Mouse (Mus musculus): ENCODE measurements around the gene Tigd3. TPM values are rescaled to one million over a fixed set of nuclear protein-coding genes. Genes with fewer than 3 reads are reported as not detected.

The Tigd3 gene
- total RNA-seq, 1 experiment: 2.1 TPM

GRCm38 (mm10) chr19:5892262-5892661 is 1.7 kb downstream of the Tigd3 start:
- H3K27ac ChIP-seq (ENCODE audit: insufficient read depth, low read depth, low read length, poor library complexity, severe bottlenecking): no peak overlapping the region
- no peak overlapping the region for H3K4me3 ChIP-seq (ENCODE audit: insufficient read depth in 1 of 2, low read depth in 1 of 2, low read length in 2 of 2, poor library complexity in 1 of 2, severe bottlenecking in 1 of 2)

DNA sequence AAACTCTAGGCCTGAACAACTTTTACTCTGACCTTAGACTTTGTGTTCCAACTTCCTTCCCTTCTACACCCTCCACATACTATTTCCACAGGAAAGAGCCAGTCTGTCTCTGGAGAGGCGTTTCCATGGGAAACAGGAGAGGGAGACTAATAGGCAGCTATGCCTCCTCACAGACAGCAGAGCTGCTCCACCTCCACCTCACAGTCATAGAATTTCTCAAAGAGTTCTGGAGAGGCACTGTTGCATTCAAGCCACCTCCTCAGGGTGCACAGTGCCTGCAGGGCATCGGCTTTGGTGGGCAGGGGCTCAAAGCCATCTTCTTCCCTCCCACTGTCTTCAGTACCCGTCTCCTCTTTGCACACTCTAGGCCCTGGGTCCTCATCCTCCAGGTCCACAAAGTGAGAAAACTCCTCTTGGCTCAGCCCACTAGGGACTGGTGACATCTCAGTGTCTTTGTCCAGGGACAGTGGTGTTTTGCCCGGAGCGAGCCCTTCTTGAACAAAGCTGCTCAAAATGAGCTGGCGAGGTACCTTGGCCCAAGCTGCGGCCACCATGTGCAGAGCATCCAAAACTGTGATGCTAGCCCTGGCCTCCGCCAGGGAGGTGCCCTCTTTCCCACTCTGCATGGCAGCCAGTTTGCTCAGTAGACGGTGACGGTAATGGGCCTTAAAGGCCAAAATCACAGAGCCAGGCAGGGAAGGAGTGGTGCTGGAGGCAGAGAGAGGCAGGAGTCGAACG is 2.3 kb downstream of the Tigd3 start:
- TF ChIP-seq ZNF384 (IDR thresholded peaks at IDR 0.05; ENCODE audit: low read depth, low read length): no peak
- no peak for TF ChIP-seq MAFK (IDR thresholded peaks at IDR 0.05; ENCODE audit: insufficient read depth, low read depth, low read length)
- no peak for TF ChIP-seq CHD2 (IDR thresholded peaks at IDR 0.05; ENCODE audit: low read depth, low read length)
- TF ChIP-seq HCFC1 (IDR thresholded peaks at IDR 0.05; ENCODE audit: borderline replicate concordance, insufficient read depth, low read length): no peak
- no peak for TF ChIP-seq ZC3H11A (IDR thresholded peaks at IDR 0.05; ENCODE audit: borderline replicate concordance, low read depth, low read length)
- no peak overlapping the region for H3K27ac ChIP-seq (ENCODE audit: insufficient read depth, low read depth, low read length, poor library complexity, severe bottlenecking)
- H3K4me1 ChIP-seq (ENCODE audit: control insufficient read depth in 2 of 2, insufficient read depth in 2 of 2, low read length in 2 of 2, poor library complexity in 1 of 2): peaks cover 0 to 7% of the 10 kb centered on the region in 2 experiments; a peak in 1 of 4 replicates
- H3K9me3 ChIP-seq (ENCODE audit: control insufficient read depth, insufficient read depth, low read depth, low read length): no peaks in the 10 kb centered on the region
- DNase-seq (ENCODE audit: low read depth, low spot score): no peak
- no peak overlapping the region for H3K9ac ChIP-seq (ENCODE audit: insufficient read depth, low read depth, low read length, poor library complexity, severe bottlenecking)
- H3K36me3 ChIP-seq (ENCODE audit: control insufficient read depth, insufficient read depth, low read length, poor library complexity, severe bottlenecking): peaks cover 4% of the 10 kb centered on the region; the same call in 1 of the 2 replicates
- no peak overlapping the region for H3K4me3 ChIP-seq (ENCODE audit: insufficient read depth in 1 of 2, low read depth in 1 of 2, low read length in 2 of 2, poor library complexity in 1 of 2, severe bottlenecking in 1 of 2)
- in situ Hi-C loops (cut with MboI; ENCODE audit: low sequenced_read_pairs in 2 of 2, unreplicated experiment in 2 of 2): no loop called here

More at GRCm38 (mm10) chr19:5892262-5892661, 1.7 kb downstream of the Tigd3 start:
- Histone ChIP-seq H3K9me3 (ENCODE audit: control insufficient read depth, insufficient read depth, low read depth, low read length) (no peaks in the 10 kb centered on the region), H3K4me1 (ENCODE audit: control insufficient read depth in 2 of 2, insufficient read depth in 2 of 2, low read length in 2 of 2, poor library complexity in 1 of 2) (peaks cover 0 to 7% of the 10 kb centered on the region in 2 experiments; a peak in 1 of 4 replicates), H3K36me3 (ENCODE audit: control insufficient read depth, insufficient read depth, low read length, poor library complexity, severe bottlenecking) (peaks cover 4% of the 10 kb centered on the region; the same call in 1 of the 2 replicates), H3K9ac (ENCODE audit: insufficient read depth, low read depth, low read length, poor library complexity, severe bottlenecking) (no peak overlapping the region)
- DNase-seq (ENCODE audit: low read depth, low spot score): no peak
- in situ Hi-C loops (cut with MboI; ENCODE audit: low sequenced_read_pairs in 2 of 2, unreplicated experiment in 2 of 2): no loop called here
- TF ChIP-seq ZC3H11A (IDR thresholded peaks at IDR 0.05; ENCODE audit: borderline replicate concordance, low read depth, low read length) (no peak), MAFK (IDR thresholded peaks at IDR 0.05; ENCODE audit: insufficient read depth, low read depth, low read length) (no peak), CHD2 (IDR thresholded peaks at IDR 0.05; ENCODE audit: low read depth, low read length) (no peak), HCFC1 (IDR thresholded peaks at IDR 0.05; ENCODE audit: borderline replicate concordance, insufficient read depth, low read length) (no peak), ZNF384 (IDR thresholded peaks at IDR 0.05; ENCODE audit: low read depth, low read length) (no peak)

DNA sequence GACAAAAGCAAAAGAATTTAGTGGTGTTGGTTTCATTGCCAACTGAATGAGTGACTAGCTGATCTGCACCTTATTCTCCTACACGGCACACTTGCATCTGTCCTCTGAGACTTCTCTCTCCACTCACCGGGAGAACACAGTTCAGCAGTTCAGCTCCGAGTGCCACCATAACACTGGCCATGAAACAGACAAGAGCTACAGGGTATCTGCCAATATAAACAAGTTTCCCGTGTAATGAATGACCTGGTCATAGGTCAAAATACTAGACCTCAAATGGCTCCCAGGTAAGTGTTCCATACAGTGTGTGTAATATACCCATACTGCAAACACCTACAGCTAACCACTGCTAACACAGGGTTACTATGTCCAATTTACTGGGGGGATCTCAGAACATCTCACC is 4.7 kb downstream of the Tigd3 start:
- DNase-seq (ENCODE audit: low read depth, low spot score): no peak
- Histone ChIP-seq H3K27ac (ENCODE audit: insufficient read depth, low read depth, low read length, poor library complexity, severe bottlenecking) (no peak overlapping the region), H3K4me3 (ENCODE audit: insufficient read depth in 1 of 2, low read depth in 1 of 2, low read length in 2 of 2, poor library complexity in 1 of 2, severe bottlenecking in 1 of 2) (no peak overlapping the region), H3K4me1 (ENCODE audit: control insufficient read depth in 2 of 2, insufficient read depth in 2 of 2, low read length in 2 of 2, poor library complexity in 1 of 2) (peaks cover 0 to 11% of the 10 kb centered on the region in 2 experiments; a peak in 1 of 4 replicates), H3K9ac (ENCODE audit: insufficient read depth, low read depth, low read length, poor library complexity, severe bottlenecking) (no peak overlapping the region), H3K9me3 (ENCODE audit: control insufficient read depth, insufficient read depth, low read depth, low read length) (no peaks in the 10 kb centered on the region), H3K36me3 (ENCODE audit: control insufficient read depth, insufficient read depth, low read length, poor library complexity, severe bottlenecking) (peaks cover 4% of the 10 kb centered on the region; the same call in 1 of the 2 replicates)
- TF ChIP-seq MAFK (IDR thresholded peaks at IDR 0.05; ENCODE audit: insufficient read depth, low read depth, low read length) (no peak), ZC3H11A (IDR thresholded peaks at IDR 0.05; ENCODE audit: borderline replicate concordance, low read depth, low read length) (no peak), HCFC1 (IDR thresholded peaks at IDR 0.05; ENCODE audit: borderline replicate concordance, insufficient read depth, low read length) (no peak), ZNF384 (IDR thresholded peaks at IDR 0.05; ENCODE audit: low read depth, low read length) (no peak), CHD2 (IDR thresholded peaks at IDR 0.05; ENCODE audit: low read depth, low read length) (no peak)
- in situ Hi-C loops (cut with MboI; ENCODE audit: low sequenced_read_pairs in 2 of 2, unreplicated experiment in 2 of 2): no loop called here

- H3K27ac ChIP-seq (ENCODE audit: insufficient read depth, low read depth, low read length, poor library complexity, severe bottlenecking): no peak overlapping the region
- TF ChIP-seq ZNF384 (IDR thresholded peaks at IDR 0.05; ENCODE audit: low read depth, low read length) (no peak), CHD2 (IDR thresholded peaks at IDR 0.05; ENCODE audit: low read depth, low read length) (no peak), MAFK (IDR thresholded peaks at IDR 0.05; ENCODE audit: insufficient read depth, low read depth, low read length) (no peak), ZC3H11A (IDR thresholded peaks at IDR 0.05; ENCODE audit: borderline replicate concordance, low read depth, low read length) (no peak), HCFC1 (IDR thresholded peaks at IDR 0.05; ENCODE audit: borderline replicate concordance, insufficient read depth, low read length) (no peak)
- peaks cover 4% of the 10 kb centered on the region; the same call in 1 of the 2 replicates for H3K36me3 ChIP-seq (ENCODE audit: control insufficient read depth, insufficient read depth, low read length, poor library complexity, severe bottlenecking)
- DNase-seq (ENCODE audit: low read depth, low spot score): no peak
- no peaks in the 10 kb centered on the region for H3K9me3 ChIP-seq (ENCODE audit: control insufficient read depth, insufficient read depth, low read depth, low read length)
- H3K9ac ChIP-seq (ENCODE audit: insufficient read depth, low read depth, low read length, poor library complexity, severe bottlenecking): no peak overlapping the region
- in situ Hi-C loops (cut with MboI; ENCODE audit: low sequenced_read_pairs in 2 of 2, unreplicated experiment in 2 of 2): no loop called here
- no peak overlapping the region for H3K4me3 ChIP-seq (ENCODE audit: insufficient read depth in 1 of 2, low read depth in 1 of 2, low read length in 2 of 2, poor library complexity in 1 of 2, severe bottlenecking in 1 of 2)
- peaks cover 0 to 6% of the 10 kb centered on the region in 2 experiments; a peak in 1 of 4 replicates for H3K4me1 ChIP-seq (ENCODE audit: control insufficient read depth in 2 of 2, insufficient read depth in 2 of 2, low read length in 2 of 2, poor library complexity in 1 of 2)
Observed at GRCm38 (mm10) chr19:5887234-5887815, 6.6 kb downstream of the Tigd3 start.

Data from ES-E14 (cell line).